Mouse (Mus musculus) MEL (cell line): ENCODE measurements around the gene Prkcg. TPM values are rescaled to one million over a fixed set of nuclear protein-coding genes. Genes with fewer than 3 reads are reported as not detected.

Experiments
- DNase-seq: peaks from one replicate; pipeline ENCODE4 v3.0.0; 2011; ENCODE audit warnings: low read depth, low spot score
- H3K27ac ChIP-seq: 2 replicates; pipeline ENCODE4 v1.5.1; 2012; ENCODE audit warnings: low read depth, mild to moderate bottlenecking, control low read depth, low read length, moderate library complexity; ENCODE audit not compliant: control insufficient read depth
- H3K27me3 ChIP-seq, 2 experiments: fragments of 150-350 bp in 1 of 2; sonication (generic) in 1 of 2; 2 replicates each; pipeline ENCODE4 v1.6.1; 2012; ENCODE audit warnings: low read length in 2 of 2, mild to moderate bottlenecking in 2 of 2, improper control_type of control experiment in 1 of 2, moderate library complexity in 1 of 2; ENCODE audit not compliant: insufficient read depth in 2 of 2, control insufficient read depth in 1 of 2
- H3K36me3 ChIP-seq, 2 experiments: 2 replicates each; pipeline ENCODE4 v1.6.1; 2012 to 2014; ENCODE audit warnings: low read length in 2 of 2, improper control_type of control experiment in 1 of 2, inconsistent platforms in 1 of 2, mild to moderate bottlenecking in 1 of 2; ENCODE audit not compliant: insufficient read depth in 2 of 2, control insufficient read depth in 1 of 2
- H3K4me1 ChIP-seq, 2 experiments: fragments of 150-350 bp in 1 of 2; sonication (generic) in 1 of 2; 2 replicates each; pipeline ENCODE4 v1.6.1; 2012; ENCODE audit warnings: low read length in 2 of 2, improper control_type of control experiment in 1 of 2, mild to moderate bottlenecking in 1 of 2; ENCODE audit not compliant: insufficient read depth in 2 of 2, control insufficient read depth in 1 of 2
- H3K4me3 ChIP-seq, 2 experiments: fragments of 150-350 bp in 1 of 2; sonication (generic) in 1 of 2; 2 replicates each; pipeline ENCODE4 v1.5.1; 2012; ENCODE audit warnings: low read depth in 2 of 2, low read length in 2 of 2, mild to moderate bottlenecking in 2 of 2, moderate library complexity in 2 of 2, control low read depth in 1 of 2, improper control_type of control experiment in 1 of 2; ENCODE audit not compliant: control insufficient read depth in 1 of 2, insufficient read depth in 1 of 2
- H3K79me2 ChIP-seq: 2 replicates; pipeline ENCODE4 v1.6.1; 2012; ENCODE audit warnings: mild to moderate bottlenecking, low read length, moderate library complexity; ENCODE audit not compliant: control insufficient read depth, poor library complexity, insufficient read depth
- H3K9ac ChIP-seq: 2 replicates; pipeline ENCODE4 v1.6.1; 2012; ENCODE audit warnings: low read depth, mild to moderate bottlenecking, control low read depth, low read length, moderate library complexity; ENCODE audit not compliant: control insufficient read depth, poor library complexity, severe bottlenecking
- H3K9me3 ChIP-seq: fragments of 150-350 bp; sonication (generic); replicated peaks from 2 replicates; pipeline ENCODE4 v1.6.1; 2012; ENCODE audit warnings: mild to moderate bottlenecking, low read length, improper control_type of control experiment, moderate library complexity; ENCODE audit not compliant: insufficient read depth
- CHD1 ChIP-seq: IDR thresholded peaks from 2 replicates; pipeline ENCODE4 v1.6.1; 2012; ENCODE audit warnings: low read depth, mild to moderate bottlenecking, inconsistent platforms, low read length, improper control_type of control experiment
- E2F4 ChIP-seq: IDR thresholded peaks from 2 replicates; pipeline ENCODE4 v1.6.1; 2011; ENCODE audit warnings: low read depth, low read length, improper control_type of control experiment, borderline replicate concordance
- GATA1 ChIP-seq: IDR thresholded peaks from 2 replicates; pipeline ENCODE4 v1.6.1; 2011; ENCODE audit warnings: low read depth, low read length, improper control_type of control experiment
- MEF2A ChIP-seq: IDR thresholded peaks from 2 replicates; pipeline ENCODE4 v1.6.1; 2014; ENCODE audit warnings: low read depth, mild to moderate bottlenecking, inconsistent platforms, low read length, improper control_type of control experiment; ENCODE audit not compliant: poor library complexity, insufficient replicate concordance, severe bottlenecking; ENCODE audit errors: extremely low read depth
- POLR2AphosphoS2 ChIP-seq: IDR thresholded peaks from 2 replicates; pipeline ENCODE4 v1.6.1; 2011; ENCODE audit warnings: low read length, improper control_type of control experiment
- UBTF ChIP-seq: IDR thresholded peaks from 2 replicates; pipeline ENCODE4 v1.6.1; 2012; ENCODE audit warnings: low read depth, mild to moderate bottlenecking, inconsistent platforms, low read length, improper control_type of control experiment, moderate library complexity, borderline replicate concordance; ENCODE audit not compliant: insufficient read depth
- ZC3H11A ChIP-seq: IDR thresholded peaks from 2 replicates; pipeline ENCODE4 v1.6.1; 2012; ENCODE audit warnings: low read depth, mild to moderate bottlenecking, inconsistent platforms, low read length, improper control_type of control experiment
- ZMIZ1 ChIP-seq: IDR thresholded peaks from 2 replicates; pipeline ENCODE4 v1.6.1; 2012; ENCODE audit warnings: low read depth, mild to moderate bottlenecking, inconsistent platforms, low read length, improper control_type of control experiment, moderate library complexity
- polyA plus RNA-seq, 2 experiments: library from polyadenylated mRNA; stranded (reverse) in 1 of 2; unstranded in 1 of 2; fragments of >175 nt in 1 of 2; fragments of >200 nt in 1 of 2; gene quantifications; 2 replicates each; pipeline versions ENCODE4 v1.2.1 to v1.2.4; 2012; ENCODE audit warnings: low replicate concordance in 2 of 2, low read depth in 1 of 2; ENCODE audit not compliant: insufficient read length in 2 of 2, insufficient read depth in 1 of 2, missing spikeins in 1 of 2
- total RNA-seq: library from RNA; depleted of rRNA; stranded (reverse); fragments of 300-350 nt; gene quantifications from 2 replicates; pipeline ENCODE4 v1.2.3, GENCODE M21; 2012

Prkcg gene
- total and polyA plus RNA-seq, 3 experiments = 0.10 TPM; not detected in 2

DNA sequence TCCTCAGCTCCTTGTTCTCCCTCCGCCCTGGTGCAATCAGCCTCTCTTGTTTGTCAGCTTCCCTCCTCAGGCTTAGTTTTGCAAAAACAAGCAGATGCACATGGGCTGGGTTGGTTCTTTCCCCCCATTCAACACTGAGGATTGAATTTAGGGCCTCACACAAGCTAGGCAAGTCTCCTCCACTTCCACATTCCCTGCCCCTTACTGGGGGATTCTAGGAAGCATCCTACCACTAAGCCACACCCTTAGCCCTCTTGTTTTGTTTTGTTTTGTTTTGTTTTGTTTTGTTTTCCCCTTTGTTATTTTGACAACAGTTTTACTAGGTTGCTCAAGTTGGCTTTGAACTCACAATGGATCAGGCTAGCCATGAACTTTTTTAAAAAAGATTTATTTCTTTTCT, 71.7 kb downstream of the Prkcg start:
- Histone ChIP-seq H3K4me3 (no peak overlapping the region), H3K9me3 (no peaks in the 10 kb centered on the region), H3K79me2 (no peaks in the 10 kb centered on the region), H3K36me3 (no peaks in the 10 kb centered on the region), H3K27ac (no peak overlapping the region), H3K4me1 (no peaks in the 10 kb centered on the region), H3K27me3 (no peaks in the 10 kb centered on the region), H3K9ac (no peak overlapping the region)
- DNase-seq = no peak
- no peak for TF ChIP-seq ZC3H11A
- 0 out of 2 replicates have a peak, but pooled peaks have one; percentile 31 for TF ChIP-seq POLR2AphosphoS2

DNA sequence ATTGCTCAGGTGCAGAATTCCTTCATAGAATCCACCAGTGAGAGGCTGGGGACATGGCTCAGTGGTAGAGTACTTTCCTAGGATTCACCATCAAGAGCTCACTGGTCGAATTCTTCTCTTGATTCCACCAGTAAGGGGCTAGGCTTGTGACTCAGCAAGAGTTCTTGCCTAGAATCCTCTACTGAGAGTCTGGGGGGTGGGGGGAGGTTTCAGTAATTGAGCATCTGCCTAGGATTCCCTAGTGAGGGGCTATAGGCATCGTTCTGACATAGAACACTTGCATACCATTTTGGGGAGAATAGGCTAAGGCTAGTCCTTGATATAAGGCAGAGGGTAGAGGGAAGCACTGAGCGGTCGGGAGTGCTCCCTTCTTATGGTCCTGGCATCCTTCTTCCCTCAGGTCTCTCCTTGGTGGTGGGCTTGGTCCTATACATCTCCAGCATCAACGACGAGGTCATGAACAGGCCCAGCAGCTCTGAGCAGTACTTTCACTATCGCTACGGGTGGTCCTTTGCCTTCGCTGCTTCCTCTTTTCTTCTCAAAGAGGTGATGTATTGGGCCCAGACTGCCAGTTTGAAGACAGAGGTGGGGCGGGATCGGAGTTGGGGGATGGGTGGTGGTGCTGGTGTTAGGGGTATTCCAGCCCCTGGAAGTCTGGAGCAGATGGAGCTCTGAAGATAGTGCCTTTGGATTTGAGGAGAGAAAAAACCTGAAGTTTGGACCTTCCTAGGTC, 76.7 kb downstream of the Prkcg start:
- H3K9me3 ChIP-seq = no peaks in the 10 kb centered on the region
- no peaks in the 10 kb centered on the region for H3K79me2 ChIP-seq
- H3K27ac ChIP-seq = no peak overlapping the region
- H3K4me1 ChIP-seq = no peaks in the 10 kb centered on the region
- no peak overlapping the region for H3K9ac ChIP-seq
- H3K4me3 ChIP-seq = peak overlapping the region in 1 of 2 experiments; percentile 39; a peak in 2 of 4 replicates
- H3K36me3 ChIP-seq = no peaks in the 10 kb centered on the region
- DNase-seq = peak; percentile 58
- TF ChIP-seq POLR2AphosphoS2 (peak; percentile 46; the same call in 1 of the 2 replicates), E2F4 (no peak)
- TF ChIP-seq, all 39 proteins: peak for 1
- no peaks in the 10 kb centered on the region for H3K27me3 ChIP-seq

DNA sequence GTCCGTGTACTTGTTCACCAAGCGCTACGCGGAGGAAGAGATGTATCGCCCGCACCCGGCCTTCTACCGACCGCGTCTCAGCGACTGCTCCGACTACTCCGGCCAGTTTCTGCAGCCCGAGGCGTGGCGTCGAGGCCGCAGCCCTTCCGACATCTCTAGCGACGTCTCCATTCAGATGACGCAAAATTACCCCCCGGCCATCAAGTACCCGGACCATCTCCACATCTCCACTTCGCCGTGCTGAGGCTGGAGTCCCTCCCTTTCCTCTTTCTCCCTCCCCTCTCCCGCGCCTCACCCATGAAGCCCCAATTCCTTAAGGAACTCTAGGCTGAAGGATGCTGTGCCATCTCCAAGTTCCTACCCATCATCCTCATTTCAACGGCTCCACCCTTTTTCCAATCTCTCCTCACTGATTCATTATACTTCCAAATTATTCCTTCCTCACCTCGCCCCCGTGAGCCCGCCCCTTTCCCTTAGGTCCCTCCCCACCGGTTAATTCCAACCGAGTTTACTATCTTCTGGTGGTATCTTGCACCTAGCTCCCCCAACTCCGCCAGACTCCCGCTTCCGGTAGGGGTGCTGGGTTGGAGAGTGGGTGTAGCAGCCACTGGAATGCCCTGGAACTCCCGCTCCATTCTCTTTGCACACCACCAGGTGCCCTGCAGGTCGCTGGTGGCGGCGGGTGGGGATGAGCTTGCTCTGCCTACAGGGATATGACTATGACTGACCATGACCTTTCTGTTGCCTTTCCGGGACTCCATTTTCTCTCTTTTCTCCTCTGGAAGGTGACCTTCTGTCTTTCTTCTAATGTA, 77.9 kb downstream of the Prkcg start:
- H3K4me3 ChIP-seq = no peak overlapping the region
- no peak overlapping the region for H3K9ac ChIP-seq
- no peak for DNase-seq
- TF ChIP-seq CHD1 = no peak
- TF ChIP-seq POLR2AphosphoS2 = 0 out of 2 replicates have a peak, but pooled peaks have one; percentile 37
- TF ChIP-seq E2F4 = no peak
- no peak for TF ChIP-seq UBTF
- no peak for TF ChIP-seq MEF2A
- TF ChIP-seq GATA1 = no peak
- no peak for TF ChIP-seq ZMIZ1
- TF ChIP-seq, all 39 proteins: peak for 1
- Histone ChIP-seq H3K79me2 (no peaks in the 10 kb centered on the region), H3K4me1 (no peaks in the 10 kb centered on the region), H3K9me3 (no peaks in the 10 kb centered on the region), H3K27ac (no peak overlapping the region), H3K36me3 (no peaks in the 10 kb centered on the region), H3K27me3 (no peaks in the 10 kb centered on the region)
